Mouse (Mus musculus) neutrophil, adult 83 days (primary cell): ENCODE measurements around the gene Rad51. TPM values are rescaled to one million over a fixed set of nuclear protein-coding genes. Genes with fewer than 3 reads are reported as not detected.

Experiments used
- total RNA-seq, 2 experiments: library from RNA; stranded (reverse); gene quantifications; one replicate each; pipeline ENCODE4 v1.2.4; 2023

Rad51 gene
- 10 to 100 TPM; 17.8 to 20.4 TPM for total RNA-seq

GRCm38 (mm10) chr2:119112438-119113112, at the start of gene Rad51:
Gene Rad51, plus strand, starts transcription at chr2:119112793.

GRCm38 (mm10) chr2:119156681-119157572, 44.3 kb downstream of the Rad51 start, which contains the start of gene Rmdn3:
Gene Rmdn3, minus strand, starts transcription at chr2:119157034.

GRCm38 (mm10) chr2:119166901-119167865, 54.6 kb downstream of the Rad51 start, which contains the start of gene Gchfr:
Gene Gchfr, plus strand, starts transcription at chr2:119167773.

GRCm38 (mm10) chr2:119173991-119174651, 61.5 kb downstream of the Rad51 start, which contains the start of gene Gm14137:
Gene Gm14137, plus strand, starts transcription at chr2:119174509.

Other genes with a start within 250 kb of the Rad51 start
- 10 to 100 TPM in 1 of 2 experiments, 1 to 10 TPM in 1; 8.5 to 11.6 TPM for gene Bahd1, start 212.4 kb upstream of the Rad51 start, total RNA-seq
- gene Chst14, start 186.3 kb upstream of the Rad51 start, total RNA-seq = 1 to 10 TPM; 3.4 TPM
- gene Ccdc32, start 83.4 kb upstream of the Rad51 start, total RNA-seq = 1 to 10 TPM; 5.9 to 7.0 TPM
- 1 to 10 TPM; 2.6 to 3.1 TPM for gene Rpusd2, start 78.0 kb upstream of the Rad51 start, total RNA-seq
- 10 to 100 TPM; 36.3 to 43.6 TPM for gene Knl1, start 65.7 kb upstream of the Rad51 start, total RNA-seq
- gene Rmdn3, start 44.2 kb downstream of the Rad51 start, total RNA-seq = 10 to 100 TPM in 1 of 2 experiments, 1 to 10 TPM in 1; 9.8 to 11.5 TPM
- not detected for gene Gchfr, start 55.0 kb downstream of the Rad51 start, total RNA-seq
- not detected for gene Gm14137, start 61.7 kb downstream of the Rad51 start, total RNA-seq
- 10 to 100 TPM; 16.9 to 18.6 TPM for gene Zfyve19, start 95.8 kb downstream of the Rad51 start, total RNA-seq
- 10 to 100 TPM; 14.4 to 15.2 TPM for gene Dnajc17, start 96.0 kb downstream of the Rad51 start, total RNA-seq
- not detected for gene Ppp1r14d, start 117.1 kb downstream of the Rad51 start, total RNA-seq
- gene Spint1, start 124.6 kb downstream of the Rad51 start, total RNA-seq = not detected
- gene Rhov, start 158.5 kb downstream of the Rad51 start, total RNA-seq = 1 to 10 TPM; 3.6 to 6.4 TPM
- 10 to 100 TPM; 28.8 to 30.2 TPM for gene Vps18, start 175.9 kb downstream of the Rad51 start, total RNA-seq
- under 1 TPM in 1 of 2 experiments, not detected in 1; 0.13 TPM for gene Dll4, start 213.0 kb downstream of the Rad51 start, total RNA-seq
- gene Chac1, start 238.4 kb downstream of the Rad51 start, total RNA-seq = 1 to 10 TPM; 4.9 to 7.1 TPM